Mouse (Mus musculus) CD4-positive, CD25-positive, alpha-beta regulatory T cell, adult 2 months (primary cell): ENCODE data around the gene Gne.

ENCODE experiments used
- DNase-seq: peaks from one replicate; pipeline ENCODE4 v3.0.0-alpha.2; 2012; ENCODE audit warnings: low read depth, low spot score

Gne gene

GRCm38 (mm10) chr4:44083945-44084344 is at the start of gene Gne:
Gne (minus strand) TSS chr4:44084177.
- no peak for DNase-seq

GRCm38 (mm10) chr4:44126805-44127204 is 42.8 kb upstream of the Gne start:
- DNase-seq, result peak; percentile 24

DNA sequence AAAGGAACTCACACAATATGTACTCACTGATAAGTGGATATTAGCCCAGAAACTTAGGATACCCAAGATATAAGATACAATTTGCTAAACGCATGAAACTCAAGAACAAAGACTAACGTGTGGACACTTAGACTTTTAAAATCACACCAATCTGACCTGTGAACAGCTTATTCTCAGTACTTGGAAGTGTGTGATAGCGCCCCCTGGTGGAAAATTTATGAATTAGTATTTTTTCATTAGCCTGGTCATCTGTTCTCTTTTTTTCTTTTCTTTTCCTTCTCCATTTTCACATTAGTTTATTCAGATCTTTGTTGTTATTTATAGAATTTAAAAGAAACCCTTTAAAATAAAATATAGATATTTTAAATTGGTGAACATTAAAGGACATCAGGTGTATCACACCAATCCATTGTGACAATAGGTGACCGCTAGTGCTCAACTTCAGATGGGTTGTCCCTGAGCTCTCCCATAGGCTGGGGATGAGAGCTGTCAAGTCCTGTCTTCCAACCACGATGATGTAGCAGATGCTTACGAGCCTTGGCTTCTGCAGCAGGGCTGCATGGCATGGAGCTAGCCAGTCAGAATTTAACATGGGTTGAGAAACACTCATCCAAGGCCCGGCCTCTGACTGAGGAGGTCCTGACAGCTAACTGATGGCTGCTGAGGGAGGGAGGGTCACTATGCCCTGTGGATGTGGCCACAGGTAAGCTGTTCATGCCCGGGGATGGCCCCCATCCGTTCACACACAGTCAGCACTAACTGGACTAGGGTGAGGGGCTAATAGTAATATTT is 35.6 kb upstream of the Gne start:
- DNase-seq, result peak; percentile 76

DNA sequence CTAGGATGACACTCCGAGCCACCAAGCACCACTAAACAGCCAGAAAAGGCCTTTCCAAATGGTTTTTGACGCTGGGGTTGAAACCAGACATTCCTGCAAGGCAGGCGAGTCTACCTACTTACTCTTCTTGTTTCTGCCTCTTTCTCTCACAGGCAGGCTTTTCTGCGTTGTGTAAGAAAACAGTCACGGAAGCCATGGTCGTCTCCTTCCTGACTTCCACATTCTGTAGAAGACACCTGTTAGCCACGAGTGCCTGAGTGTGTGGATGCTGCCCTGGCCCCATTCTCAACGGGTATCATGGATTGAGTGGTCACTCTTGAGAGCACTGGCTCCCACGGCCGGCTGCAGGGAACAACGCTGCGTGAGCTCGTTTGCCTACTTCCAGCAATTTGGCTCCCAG is 31.1 kb upstream of the Gne start:
- DNase-seq, result no peak

DNA sequence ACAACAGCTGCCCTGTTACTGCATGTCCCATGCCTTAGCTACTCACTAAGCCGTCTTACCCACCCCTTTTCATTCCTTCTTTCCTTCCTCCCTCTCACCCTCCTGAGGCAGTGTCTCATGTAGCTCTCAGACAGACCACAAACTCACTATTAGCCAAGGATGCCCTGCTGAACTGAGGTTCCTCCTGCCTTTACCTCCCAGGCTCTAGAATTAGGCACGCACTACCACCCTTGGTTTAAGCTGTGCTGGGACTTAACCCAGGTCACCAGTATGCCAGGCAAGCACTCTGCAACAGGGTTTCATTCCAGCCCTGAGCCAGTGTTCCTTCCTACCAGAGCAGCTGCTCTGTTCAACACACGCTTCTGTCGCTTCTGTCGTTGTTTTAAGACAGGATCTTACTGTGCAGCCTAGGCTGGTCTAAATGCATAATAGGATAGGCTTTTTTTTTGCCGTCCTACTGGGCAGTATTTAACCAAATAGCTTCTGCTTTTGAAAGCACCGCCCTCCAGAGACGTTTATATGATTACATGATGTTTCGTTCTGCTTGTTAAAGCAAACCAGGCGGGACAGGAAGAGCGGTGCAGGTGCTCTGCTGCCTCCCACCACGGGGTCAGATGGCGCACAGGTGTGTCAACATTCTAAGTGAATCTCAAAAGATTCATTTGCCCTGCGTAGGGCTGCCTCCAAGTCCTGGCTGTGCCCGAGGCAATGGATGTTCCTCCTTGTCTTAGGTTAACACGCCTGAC is 29.6 kb upstream of the Gne start:
- DNase-seq, result peak; percentile 32

- no peak for DNase-seq
These were observed 28.8 kb upstream of the Gne start for GRCm38 (mm10) chr4:44112741-44113140.

- no peak for DNase-seq
These were observed 26.8 kb upstream of the Gne start for GRCm38 (mm10) chr4:44110771-44111170.

DNA sequence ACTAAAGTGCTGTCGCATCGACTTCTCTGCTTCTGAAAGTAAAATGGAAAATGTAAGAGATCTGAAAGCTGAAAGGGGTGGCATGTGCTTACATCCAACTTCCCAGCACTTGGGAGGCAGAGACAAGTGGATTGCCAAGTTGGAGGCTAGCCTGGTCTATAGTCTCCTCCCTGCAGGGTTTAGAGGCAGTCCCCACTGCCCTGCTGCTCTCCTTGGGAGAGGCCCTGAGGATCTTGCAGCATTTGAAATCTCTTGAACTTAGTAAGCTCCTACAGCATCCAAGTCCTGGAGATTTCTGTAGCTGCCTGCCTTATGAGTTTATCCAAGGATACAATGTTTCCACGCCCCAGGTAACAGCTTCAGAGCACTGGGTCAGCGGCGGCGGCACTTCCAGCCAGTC is 24.3 kb upstream of the Gne start:
- DNase-seq, result no peak

- no peak for DNase-seq
These were observed 23.4 kb upstream of the Gne start for GRCm38 (mm10) chr4:44107339-44107738.

- DNase-seq, result peak; percentile 38
These were observed 22.4 kb upstream of the Gne start for GRCm38 (mm10) chr4:44106297-44106821.

DNA sequence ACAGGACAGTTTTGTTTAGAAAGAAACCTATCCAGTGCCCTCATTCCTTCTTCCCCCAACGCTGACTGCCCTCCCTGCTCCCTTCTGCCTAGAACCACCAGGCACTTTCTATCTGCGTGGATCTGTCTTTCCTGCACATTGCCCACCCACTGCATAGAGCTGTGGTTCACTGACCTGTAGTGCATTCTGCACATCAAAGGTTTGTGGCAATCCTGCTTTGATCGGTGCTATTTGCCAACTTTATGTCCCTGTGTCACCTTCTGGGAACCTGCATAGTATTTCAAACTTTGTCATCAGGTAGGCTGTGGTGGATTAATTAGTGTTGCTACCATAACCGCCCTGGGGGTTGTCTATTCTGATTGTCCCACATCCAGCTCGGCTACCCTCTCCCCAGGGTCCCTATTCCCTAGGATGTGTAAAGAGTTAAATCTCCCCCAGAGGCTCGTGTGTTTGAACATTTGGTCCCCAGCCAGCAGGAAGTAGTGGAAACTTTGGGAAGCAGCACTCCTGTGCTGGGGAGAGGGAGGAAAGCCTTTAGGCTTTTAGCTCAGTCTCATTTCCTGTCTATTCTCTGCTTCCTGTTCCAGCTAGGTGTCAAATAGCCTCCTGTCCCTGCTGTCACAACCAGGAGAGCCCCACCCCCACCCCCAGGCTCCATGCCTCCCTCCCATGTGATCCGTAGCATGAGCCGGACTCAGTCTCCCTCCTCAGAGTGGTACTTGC is 20.4 kb upstream of the Gne start:
- DNase-seq, result no peak

DNA sequence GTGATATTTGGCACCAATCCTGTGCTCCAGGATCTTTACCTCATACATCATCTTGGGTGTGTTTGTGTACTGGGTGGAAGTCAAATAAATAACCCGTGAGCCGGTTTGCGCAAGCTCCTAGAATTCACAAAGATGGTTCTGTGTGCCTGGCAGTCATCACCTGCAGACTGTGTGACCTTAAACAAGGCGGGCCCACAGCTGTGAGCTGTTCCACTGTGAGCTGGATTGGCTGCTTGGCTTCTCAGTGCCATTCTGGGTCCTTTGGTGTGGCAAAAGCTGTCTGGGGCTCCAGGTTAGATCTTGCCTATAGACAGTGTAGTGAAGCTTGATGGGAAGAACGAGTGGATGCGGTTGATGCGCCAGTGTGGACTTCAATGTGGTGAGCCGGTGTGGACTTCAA is 19.6 kb upstream of the Gne start:
- no peak for DNase-seq

DNA sequence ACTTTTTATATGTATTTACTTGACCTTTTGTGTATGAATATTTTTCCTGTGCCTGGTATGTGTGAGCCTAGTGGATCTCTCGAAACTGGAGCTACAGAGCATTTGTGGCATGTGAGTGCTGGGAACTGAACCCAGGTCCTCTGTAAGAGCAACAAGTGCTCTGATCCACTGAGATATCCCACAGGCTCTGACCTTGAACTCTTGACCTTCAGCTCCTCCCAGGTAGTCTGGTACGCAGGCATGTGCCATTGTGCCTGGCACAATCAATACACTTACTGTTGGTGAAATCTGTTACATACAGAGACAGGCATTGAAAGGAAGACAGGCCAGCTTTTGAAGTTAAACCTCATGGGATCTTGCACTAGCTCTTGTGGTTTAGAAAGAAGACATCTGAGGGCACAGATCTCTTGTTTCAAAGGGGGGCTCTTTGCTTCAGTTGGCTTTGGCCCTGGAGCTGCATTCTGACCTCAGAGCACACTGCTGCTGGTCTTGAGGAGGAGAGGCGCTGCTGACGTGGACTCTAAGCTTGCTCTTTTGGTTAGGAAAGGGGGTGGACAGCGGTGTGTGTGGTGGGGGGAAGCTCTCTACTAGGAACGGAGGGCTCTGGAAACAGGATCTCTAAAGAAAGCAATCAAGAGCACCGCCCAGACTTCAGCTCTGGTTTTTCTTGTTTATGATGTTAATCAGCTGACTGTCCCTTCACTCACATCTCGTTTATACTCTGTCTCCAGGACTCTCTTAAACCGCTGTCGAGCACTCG is 13.8 kb upstream of the Gne start:
- DNase-seq, result no peak

- no peak for DNase-seq
These were observed 10.5 kb upstream of the Gne start for GRCm38 (mm10) chr4:44094475-44094874.

GRCm38 (mm10) chr4:44092359-44092758 is 8.4 kb upstream of the Gne start:
- DNase-seq, result no peak

GRCm38 (mm10) chr4:44085566-44085965 is 1.6 kb upstream of the Gne start:
- no peak for DNase-seq

DNA sequence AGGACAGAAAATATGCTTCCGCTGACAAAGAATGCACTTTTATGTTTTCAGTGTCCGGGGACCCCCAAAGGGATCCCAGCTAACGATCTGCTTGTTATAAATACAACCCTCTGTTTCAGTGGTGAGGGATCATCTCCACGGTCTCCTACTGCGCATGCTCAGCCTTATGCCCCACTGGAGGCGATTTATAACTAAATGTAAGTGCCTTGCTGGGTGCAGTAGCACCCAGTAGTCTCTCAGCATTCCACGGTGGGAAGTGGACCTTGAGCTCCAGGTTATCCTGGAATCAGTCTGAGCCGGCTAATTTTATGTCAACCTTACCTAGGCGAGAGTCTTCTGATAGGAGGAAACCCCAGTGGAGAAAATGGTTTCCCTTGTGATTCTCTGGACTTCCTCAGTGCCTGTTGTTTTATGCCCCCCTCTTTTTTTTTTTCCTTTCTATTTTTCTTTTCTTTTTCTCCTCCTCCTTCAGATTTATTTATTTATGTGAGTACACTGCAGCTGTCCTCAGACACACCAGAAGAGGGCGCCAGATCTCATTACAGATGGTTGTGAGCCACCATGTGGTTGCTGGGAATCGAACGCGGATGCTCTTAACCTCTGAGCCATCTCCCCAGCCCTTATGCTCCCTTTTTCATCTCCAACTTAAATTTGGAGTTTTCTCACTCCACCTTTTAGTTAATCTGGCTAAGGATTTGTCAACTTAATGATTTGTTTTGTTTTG is 787 bp upstream of the Gne start:
- DNase-seq, result no peak

GRCm38 (mm10) chr4:44078358-44078933 is 5.5 kb downstream of the Gne start:
- no peak for DNase-seq

- no peak for DNase-seq
These were observed 9.6 kb downstream of the Gne start for GRCm38 (mm10) chr4:44074422-44074821.

GRCm38 (mm10) chr4:44073799-44074198 is 10.2 kb downstream of the Gne start:
- no peak for DNase-seq
